Mouse (Mus musculus): Measurements from ENCODE around the gene 4933417A18Rik.
"Not testable (repeated sequence)": the region's sequence is repeated elsewhere in the genome, so short reads cannot be mapped to it uniquely, and the experiment has no call there.

GRCm38 (mm10) chr13:34958158-34958557, 33.9 kb downstream of the 4933417A18Rik start:
- TF ChIP-seq POLR2A, CTCF (IDR thresholded peaks at IDR 0.05; ENCODE audit: extremely low read depth, insufficient read depth, low read length): not testable (repeated sequence)

Measured in cortical plate, adult 2 months (tissue).